Mouse (Mus musculus): Measurements from ENCODE around the gene Ptpa. TPM values are rescaled to one million over a fixed set of nuclear protein-coding genes. Genes with fewer than 3 reads are reported as not detected.
A peak's percentile ranks its signal among the peaks of the same experiment; 100 is the strongest.

The Ptpa gene
- total RNA-seq, 2 experiments from 2014 or later = 152 to 168 TPM

DNA sequence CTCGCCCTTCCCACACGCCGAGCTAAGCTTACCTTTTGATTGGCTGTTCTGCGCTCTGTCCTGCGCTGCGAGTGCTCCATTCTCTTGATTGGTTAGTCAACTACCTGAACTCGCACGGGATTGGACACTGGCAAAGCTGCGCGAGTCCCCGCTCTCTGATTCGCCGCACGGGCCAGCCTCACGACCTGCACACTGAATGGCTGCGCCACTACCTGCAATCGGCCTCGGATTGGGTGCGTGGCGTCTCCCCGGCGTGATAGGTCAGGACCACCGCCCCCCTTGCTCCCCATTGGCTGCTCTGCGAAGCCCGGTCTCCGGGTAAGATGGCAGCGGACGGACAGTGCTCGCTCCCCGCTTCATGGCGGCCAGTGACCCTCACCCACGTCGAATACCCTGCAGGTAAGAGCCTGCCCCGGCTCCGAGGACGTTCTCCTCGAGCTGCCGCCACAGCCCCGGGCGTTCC is 23.7 kb upstream of the Ptpa start, which contains the start of gene Dolpp1:
TSS of gene Dolpp1 (plus strand) at position 141 of the 463 bp plus-strand sequence.
- peak; percentile 96 to 99 for DNase-seq (ENCODE audit: low spot score in 2 of 2)
- no peak for TF ChIP-seq CTCF (conservative IDR thresholded peaks at IDR 0.05)
- H3K27ac ChIP-seq = peak within 1 kb of the TSS; percentile 97
- peak within 1 kb of the TSS; percentile 93 for H3K4me3 ChIP-seq

DNA sequence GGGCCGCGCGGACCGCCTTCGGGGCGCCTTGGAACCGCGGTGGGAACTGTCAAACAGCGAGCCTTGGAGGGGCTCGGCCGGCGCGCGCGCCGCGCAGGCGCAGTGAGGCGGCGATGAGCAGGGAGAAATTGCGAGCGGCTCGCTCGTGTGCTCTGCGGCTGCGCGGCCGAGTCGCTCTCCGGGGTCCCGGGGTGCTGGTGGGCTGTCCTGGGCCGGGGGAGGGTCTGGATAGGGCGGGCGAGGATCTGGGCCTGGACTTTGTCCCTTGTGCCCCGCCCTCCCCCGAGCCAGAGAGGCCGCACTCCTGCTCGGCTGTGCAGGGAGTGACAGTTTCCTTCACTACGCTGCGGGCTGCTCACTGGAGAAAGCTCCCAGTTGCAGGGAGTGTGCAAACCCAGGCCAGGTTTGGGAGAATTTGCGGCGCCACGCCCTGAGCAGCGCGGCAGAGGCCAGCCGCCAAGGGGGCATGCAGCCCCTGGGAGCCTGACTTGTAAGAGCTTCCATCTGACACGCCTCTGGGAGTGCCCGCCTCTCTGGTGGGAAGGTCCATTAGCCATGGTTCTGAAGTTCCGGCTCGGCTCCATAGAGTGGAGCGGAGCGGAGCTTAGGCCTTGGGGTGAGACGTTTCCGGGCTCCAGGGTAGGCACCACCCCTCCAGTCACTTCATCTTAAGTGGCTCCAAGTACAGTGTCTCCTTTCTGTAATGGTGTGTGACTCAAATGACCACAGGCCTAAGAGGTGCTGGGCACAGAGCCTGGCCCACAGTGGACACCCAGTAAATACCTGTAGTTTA is 23.1 kb upstream of the Ptpa start:
- H3K27ac ChIP-seq = peak overlapping the region; percentile 97
- peak overlapping the region; percentile 93 for H3K4me3 ChIP-seq
- peak; percentile 67 to 82 for DNase-seq (ENCODE audit: low spot score in 2 of 2)
- TF ChIP-seq CTCF (conservative IDR thresholded peaks at IDR 0.05) = no peak

DNA sequence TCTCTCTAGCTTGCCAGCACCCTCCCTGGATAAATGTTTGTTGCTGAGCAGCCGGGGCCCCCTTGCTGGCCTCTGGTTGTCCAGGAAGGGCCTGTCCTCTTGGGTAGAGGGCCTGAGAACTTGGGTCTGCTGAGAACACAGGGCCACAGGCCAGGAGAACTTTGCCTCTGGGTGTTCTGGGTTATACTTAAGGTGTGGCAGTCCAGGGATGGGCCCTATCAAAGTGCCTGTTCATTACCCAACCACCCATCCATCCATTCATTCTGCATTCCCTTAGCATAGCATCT is 22.5 kb upstream of the Ptpa start:
- no peak for DNase-seq (ENCODE audit: low spot score in 2 of 2)
- TF ChIP-seq CTCF (conservative IDR thresholded peaks at IDR 0.05) = no peak
- Histone ChIP-seq H3K4me3 (peak overlapping the region; percentile 93), H3K27ac (peak overlapping the region; percentile 97)

DNA sequence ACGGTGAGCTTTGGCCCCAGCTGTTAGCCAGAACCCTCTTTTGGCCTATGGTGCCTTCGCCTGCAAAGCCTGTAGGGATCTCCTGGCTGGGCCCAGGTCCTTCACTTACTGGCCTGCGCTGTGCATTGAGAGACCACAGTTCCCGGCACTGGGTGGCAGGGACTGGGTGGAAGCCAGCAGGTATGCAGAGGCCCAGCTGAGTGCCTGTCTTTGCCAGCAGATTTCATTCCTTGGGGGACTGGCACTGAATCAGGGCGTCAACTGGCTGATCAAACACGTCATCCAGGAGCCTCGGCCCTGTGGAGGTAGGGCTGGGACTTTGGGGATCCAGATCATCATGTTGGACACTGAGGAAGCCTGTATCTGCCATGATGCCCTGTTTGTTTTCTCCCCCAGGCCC is 20.1 kb upstream of the Ptpa start:
- no peak overlapping the region for H3K4me3 ChIP-seq
- DNase-seq (ENCODE audit: low spot score in 2 of 2) = no peak
- TF ChIP-seq CTCF (conservative IDR thresholded peaks at IDR 0.05) = no peak
- no peak overlapping the region for H3K27ac ChIP-seq

DNA sequence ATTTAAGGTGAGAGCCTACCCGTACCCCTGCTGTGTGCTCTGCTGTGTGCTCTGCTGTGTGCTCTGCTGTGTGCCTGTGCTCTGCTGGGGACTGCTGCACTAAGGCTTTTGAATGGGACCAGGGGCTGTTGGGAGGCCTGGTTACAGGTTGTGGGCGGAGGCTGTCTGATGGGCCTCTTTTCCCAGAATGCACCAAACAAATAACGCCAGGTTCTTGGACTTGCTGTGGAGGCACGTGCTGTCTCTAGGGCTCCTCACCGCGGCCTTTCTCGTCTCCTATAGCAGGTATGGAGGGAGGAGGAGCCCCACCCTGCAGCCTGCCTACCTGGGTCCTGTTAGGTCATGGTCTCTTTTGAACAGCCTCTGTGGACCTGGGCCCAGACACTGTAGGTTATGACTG is 19.6 kb upstream of the Ptpa start:
- no peak for DNase-seq (ENCODE audit: low spot score in 2 of 2)
- TF ChIP-seq CTCF (conservative IDR thresholded peaks at IDR 0.05) = no peak
- Histone ChIP-seq H3K27ac (no peak overlapping the region), H3K4me3 (no peak overlapping the region)

DNA sequence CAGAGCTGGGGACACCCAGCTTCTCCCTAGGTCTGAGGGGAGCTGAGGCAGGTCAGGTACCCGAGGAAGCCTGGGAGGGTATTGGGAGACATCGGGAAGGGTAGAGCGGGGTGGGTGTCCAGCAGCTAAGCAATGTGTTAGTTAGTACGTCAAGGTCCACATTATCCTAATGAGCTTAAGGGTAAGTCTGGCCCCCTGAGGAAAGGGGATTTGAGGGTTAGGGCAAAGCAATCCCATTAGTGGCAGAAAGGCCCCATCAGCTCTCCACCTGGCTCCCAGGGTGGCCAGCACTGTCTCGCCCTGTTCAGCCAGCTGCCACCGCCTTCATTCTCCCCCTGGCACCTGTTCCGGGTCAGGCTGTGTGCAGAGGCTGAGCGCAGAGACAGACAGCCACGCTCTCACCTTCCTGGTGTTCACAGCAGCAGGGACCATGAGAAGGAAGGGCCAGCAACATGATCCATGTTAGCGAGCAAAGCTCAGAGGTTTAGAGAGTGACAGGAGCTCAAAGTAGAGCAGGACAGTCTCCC is 17.8 kb upstream of the Ptpa start:
- no peak for DNase-seq (ENCODE audit: low spot score in 2 of 2)
- TF ChIP-seq CTCF (conservative IDR thresholded peaks at IDR 0.05) = no peak
- Histone ChIP-seq H3K27ac (no peak overlapping the region), H3K4me3 (no peak overlapping the region)

DNA sequence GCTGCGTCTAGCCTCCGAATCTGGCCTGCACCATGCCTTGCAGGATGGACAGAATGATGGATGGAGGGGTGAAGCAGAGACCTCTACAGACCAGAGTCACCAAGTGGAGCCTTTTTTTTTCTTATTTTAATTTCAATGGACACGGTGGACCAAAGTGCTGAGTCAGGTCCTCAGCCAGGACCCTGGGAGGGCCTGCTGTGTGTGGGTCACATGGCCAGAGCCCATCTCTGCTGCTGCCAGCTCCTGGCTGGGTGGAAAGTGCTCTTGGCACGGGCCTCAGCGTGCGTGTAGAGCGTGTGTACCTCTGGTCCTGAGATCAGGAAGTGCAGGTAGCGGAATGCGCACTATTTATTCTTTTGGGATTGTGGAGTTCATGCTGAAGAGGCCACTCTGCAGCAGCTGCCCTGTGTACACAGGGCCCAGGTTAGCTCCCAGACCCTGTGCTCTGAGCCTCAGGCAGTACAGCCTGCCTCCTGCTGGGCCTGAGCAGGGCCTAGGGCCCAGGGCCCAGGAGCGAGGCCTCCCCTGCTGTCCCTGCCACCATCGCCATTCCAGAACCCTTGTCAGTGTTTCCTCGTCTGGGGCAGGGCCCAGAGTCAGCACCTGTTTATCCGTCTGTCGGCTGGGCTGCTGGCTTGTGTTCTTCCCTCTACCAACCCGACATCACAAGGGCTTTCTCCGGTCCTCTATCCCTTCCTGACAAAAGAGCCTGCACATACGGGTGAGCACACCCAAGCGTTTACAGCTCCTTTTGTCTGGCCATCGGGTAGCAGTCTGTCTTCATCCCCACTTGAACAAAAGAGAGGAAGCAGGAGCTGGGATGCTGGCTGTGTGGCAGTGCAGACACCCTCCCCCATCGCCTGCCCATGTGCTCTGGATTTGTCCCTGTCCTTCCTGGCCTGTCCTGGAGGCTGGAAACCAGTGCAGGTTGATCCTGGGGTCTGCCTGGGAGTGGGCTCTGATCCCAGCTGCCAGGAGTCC is 16.4 kb upstream of the Ptpa start:
- Histone ChIP-seq H3K4me3 (no peak overlapping the region), H3K27ac (peak overlapping the region; percentile 77)
- no peak for DNase-seq (ENCODE audit: low spot score in 2 of 2)
- no peak for TF ChIP-seq CTCF (conservative IDR thresholded peaks at IDR 0.05)

DNA sequence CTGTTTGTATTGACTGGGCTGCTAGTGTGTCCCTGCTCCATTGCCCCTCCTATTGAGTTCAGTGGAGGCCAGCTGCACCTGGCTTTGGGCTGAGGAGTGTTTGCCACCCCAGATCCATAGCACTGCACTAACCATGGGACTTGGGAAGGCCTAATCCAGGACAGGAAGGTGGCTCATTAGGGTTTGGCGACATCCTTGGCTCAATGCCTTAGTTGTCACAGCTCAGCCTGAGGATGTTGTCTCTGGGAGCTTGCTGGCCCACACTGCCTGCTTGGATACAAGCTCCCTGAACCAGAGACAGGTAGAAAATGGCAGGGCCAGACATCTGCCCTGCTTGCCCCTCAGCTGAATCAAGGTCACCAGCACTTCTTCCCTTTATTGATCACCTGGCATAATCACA is 14.3 kb upstream of the Ptpa start:
- DNase-seq (ENCODE audit: low spot score in 2 of 2) = no peak
- no peak overlapping the region for H3K4me3 ChIP-seq
- H3K27ac ChIP-seq = peak overlapping the region; percentile 57; the same call in 1 of the 2 replicates
- TF ChIP-seq CTCF (conservative IDR thresholded peaks at IDR 0.05) = no peak

DNA sequence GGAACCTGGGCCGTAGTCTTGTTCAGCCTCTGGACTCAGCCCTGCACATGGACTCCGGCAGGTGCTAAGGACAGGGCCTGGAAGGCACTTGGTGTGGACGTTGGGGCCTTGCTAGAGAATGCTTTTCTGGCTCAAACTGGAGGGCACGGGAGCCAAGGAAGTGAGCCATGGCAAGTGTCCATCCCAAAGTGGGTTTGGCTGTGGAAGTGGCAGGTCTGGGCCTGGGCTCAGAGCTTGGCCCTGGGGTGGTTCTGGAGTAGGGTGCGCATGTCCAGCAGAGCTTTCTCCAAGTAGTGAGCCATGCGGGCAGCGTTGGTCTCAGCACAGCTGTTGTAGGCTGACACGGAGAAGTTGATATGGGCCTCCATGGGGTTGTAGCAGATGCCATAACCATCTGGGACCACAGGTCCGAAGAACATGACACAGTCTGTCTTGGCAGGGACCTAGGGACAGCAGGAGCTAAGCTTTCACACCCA is 13.4 kb upstream of the Ptpa start:
- Histone ChIP-seq H3K27ac (peak overlapping the region; percentile 57; the same call in 1 of the 2 replicates), H3K4me3 (no peak overlapping the region)
- no peak for DNase-seq (ENCODE audit: low spot score in 2 of 2)
- no peak for TF ChIP-seq CTCF (conservative IDR thresholded peaks at IDR 0.05)

DNA sequence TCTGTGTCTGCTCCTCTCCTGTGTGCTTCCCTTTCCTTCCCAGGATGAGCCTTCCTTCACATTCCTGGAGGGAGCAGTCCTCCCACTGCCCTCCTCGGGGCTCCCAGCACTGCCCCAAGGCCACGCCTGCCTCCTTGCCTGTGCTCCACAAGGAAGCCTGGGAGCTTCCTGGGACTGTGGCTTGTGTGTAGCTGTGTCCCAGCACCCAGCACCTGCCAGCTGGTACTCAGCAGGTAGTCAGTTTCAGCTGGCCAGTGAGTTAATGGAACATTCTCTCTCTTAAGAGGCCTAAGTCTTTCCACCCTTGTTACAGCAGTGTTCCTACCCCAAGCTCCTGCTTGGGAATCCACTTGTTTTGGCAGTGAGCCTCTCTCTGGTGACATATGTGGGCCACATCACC is 13.0 kb upstream of the Ptpa start:
- no peak overlapping the region for H3K4me3 ChIP-seq
- H3K27ac ChIP-seq = peak overlapping the region; percentile 57; the same call in 1 of the 2 replicates
- no peak for DNase-seq (ENCODE audit: low spot score in 2 of 2)
- TF ChIP-seq CTCF (conservative IDR thresholded peaks at IDR 0.05) = no peak

DNA sequence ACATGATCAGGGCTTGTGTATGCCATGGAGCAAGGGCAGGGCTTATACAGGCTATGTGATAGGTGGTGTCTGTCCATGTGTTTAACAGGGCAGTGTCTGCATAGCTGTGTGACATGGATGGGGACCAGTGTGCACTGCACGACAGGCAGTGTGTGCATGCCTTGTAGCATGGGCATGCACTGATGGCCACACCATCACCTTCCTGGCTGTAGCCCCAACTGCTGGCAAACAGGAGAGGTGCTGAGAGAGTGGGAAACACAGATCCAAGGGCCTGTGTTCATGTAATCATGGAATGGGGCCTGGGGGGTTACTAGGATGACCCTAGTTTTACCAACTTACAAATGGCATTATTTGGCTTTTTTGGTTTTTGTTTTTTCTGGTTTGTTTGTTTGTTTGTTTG is 12.0 kb upstream of the Ptpa start:
- DNase-seq (ENCODE audit: low spot score in 2 of 2) = no peak
- no peak overlapping the region for H3K27ac ChIP-seq
- peak; percentile 66 for TF ChIP-seq CTCF (conservative IDR thresholded peaks at IDR 0.05)
- no peak overlapping the region for H3K4me3 ChIP-seq

DNA sequence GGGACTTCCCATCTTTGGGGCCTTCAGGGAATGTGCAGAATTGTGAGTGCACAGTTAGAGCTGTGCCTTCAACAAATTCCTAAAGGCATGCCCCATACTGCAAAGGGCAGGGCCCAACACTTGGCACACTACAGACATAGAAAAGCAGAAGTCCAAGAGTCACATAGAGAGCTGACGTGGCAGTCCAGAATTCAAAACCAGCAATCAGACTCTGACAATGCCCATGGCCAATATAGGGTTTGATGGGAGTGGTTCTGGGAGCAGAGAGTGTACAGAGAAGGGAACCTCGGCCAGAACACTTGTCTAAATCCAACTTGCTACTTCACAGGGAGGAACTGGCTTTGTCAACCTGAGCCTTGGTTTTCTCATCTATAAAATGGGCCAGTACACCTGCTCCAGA is 8.6 kb upstream of the Ptpa start:
- no peak for TF ChIP-seq CTCF (conservative IDR thresholded peaks at IDR 0.05)
- H3K4me3 ChIP-seq = no peak overlapping the region
- H3K27ac ChIP-seq = peak overlapping the region; percentile 28; the same call in 1 of the 2 replicates
- DNase-seq (ENCODE audit: low spot score in 2 of 2) = no peak

DNA sequence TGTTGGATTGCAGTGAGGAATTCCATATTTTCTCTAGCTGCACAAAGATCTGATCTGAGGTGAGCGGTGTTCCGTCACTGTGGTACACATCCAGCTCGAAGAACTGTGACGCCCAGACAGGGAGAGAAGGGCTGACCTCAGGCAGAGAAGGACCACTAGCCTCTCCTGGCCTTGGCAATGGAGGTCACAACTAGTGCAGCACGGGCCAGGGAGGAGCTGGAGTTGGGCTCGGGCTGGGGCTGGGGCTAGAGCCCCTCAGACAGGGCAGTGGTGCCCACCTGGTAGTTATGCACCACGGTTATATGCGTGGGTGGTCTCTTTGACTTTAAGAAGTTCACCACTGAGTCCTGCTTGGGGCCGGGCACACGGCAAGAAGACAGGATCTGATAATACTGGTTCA is 8.1 kb upstream of the Ptpa start:
- no peak for TF ChIP-seq CTCF (conservative IDR thresholded peaks at IDR 0.05)
- DNase-seq (ENCODE audit: low spot score in 2 of 2) = no peak
- H3K27ac ChIP-seq = no peak overlapping the region
- H3K4me3 ChIP-seq = no peak overlapping the region
